ENCODE assay signal across 8 mouse cellular contexts in the genomic region with DNA sequence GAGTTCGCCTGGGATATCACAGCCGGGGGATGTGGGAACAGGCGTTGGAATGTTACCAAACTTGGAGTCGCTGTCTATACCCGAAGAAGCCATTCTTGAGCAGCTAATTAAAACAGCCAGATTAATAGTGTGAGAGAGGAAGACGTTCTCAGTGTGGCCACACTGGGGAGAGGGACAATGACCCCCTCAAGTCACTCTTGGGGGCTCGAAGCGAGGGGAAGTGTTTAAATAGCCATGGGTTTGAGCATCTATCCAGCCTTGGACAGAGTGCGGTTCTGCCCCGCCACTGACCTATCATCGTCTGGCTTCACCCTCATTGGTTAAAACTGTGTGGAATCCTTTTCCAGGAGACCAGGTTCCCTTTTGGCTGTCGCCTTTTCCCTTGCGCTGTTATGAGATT. TPM values are rescaled to one million over a fixed set of nuclear protein-coding genes. Genes with fewer than 3 reads are reported as not detected.
DNase-seq lines count a peak whose midpoint lies in the region; ATAC-seq and TF ChIP-seq lines count a peak whose summit lies in the region.

No protein-coding gene starts in this region.

- peak overlapping the region; percentile 43 for H3K4me2 ChIP-seq in lung, postnatal 0 days (replicated peaks; ENCODE audit: low read depth, low read length)
- peak overlapping the region; percentile 43; the same call in 1 of the 2 replicates for H3K4me2 ChIP-seq in forebrain, embryonic 12.5 days
- peak overlapping the region; percentile 45; the same call in 1 of the 2 replicates for H3K4me2 ChIP-seq in limb, embryonic 11.5 days (ENCODE audit: low read depth, severe bottlenecking)
- H3K4me2 ChIP-seq in neural tube, embryonic 15.5 days = peak overlapping the region; percentile 48

- 4% methylated on average over 13 of the region's 13 CpGs for WGBS in lung, postnatal 0 days
- 31% methylated on average over 13 of the region's 13 CpGs for WGBS in forebrain, embryonic 12.5 days
- WGBS in limb, embryonic 11.5 days = 26% methylated on average over 13 of the region's 13 CpGs
- WGBS in neural tube, embryonic 15.5 days = 22% methylated on average over 13 of the region's 13 CpGs

- TF ChIP-seq CTCF in lung, postnatal 0 days (IDR thresholded peaks at IDR 0.05) = no peak

- H3K27ac ChIP-seq in lung, postnatal 0 days (ENCODE audit: low read length) = peak overlapping the region; percentile 83
- peak overlapping the region; percentile 76 for H3K27ac ChIP-seq in forebrain, embryonic 12.5 days
- peak overlapping the region; percentile 94 for H3K27ac ChIP-seq in limb, embryonic 11.5 days (replicated peaks; ENCODE audit: low read depth, low read length)
- H3K27ac ChIP-seq in neural tube, embryonic 15.5 days (replicated peaks) = peak overlapping the region; percentile 78

- H3K9ac ChIP-seq in lung, postnatal 0 days (replicated peaks; ENCODE audit: low read depth) = peak overlapping the region; percentile 0; the same call in 1 of the 2 replicates
- H3K9ac ChIP-seq in forebrain, embryonic 12.5 days = 0 out of 2 replicates have a peak overlapping the region, but pooled peaks have one; percentile 40
- no peak overlapping the region for H3K9ac ChIP-seq in limb, embryonic 11.5 days (ENCODE audit: low read length)
- 0 out of 2 replicates have a peak overlapping the region, but pooled peaks have one; percentile 17 for H3K9ac ChIP-seq in neural tube, embryonic 15.5 days (replicated peaks)

- no peaks in the 10 kb centered on the region for H3K27me3 ChIP-seq in lung, postnatal 0 days (replicated peaks; ENCODE audit: insufficient read depth, low read length)
- peaks cover 7% of the 10 kb centered on the region; the same call in 1 of the 2 replicates for H3K27me3 ChIP-seq in forebrain, embryonic 12.5 days
- no peaks in the 10 kb centered on the region for H3K27me3 ChIP-seq in limb, embryonic 11.5 days (ENCODE audit: control insufficient read depth, insufficient read depth, low read length)
- no peaks in the 10 kb centered on the region for H3K27me3 ChIP-seq in neural tube, embryonic 15.5 days (replicated peaks)

- H3K4me3 ChIP-seq in lung, postnatal 0 days (ENCODE audit: low read depth, low read length) = no peak overlapping the region
- H3K4me3 ChIP-seq in forebrain, embryonic 12.5 days (replicated peaks) = no peak overlapping the region
- H3K4me3 ChIP-seq in limb, embryonic 11.5 days (ENCODE audit: low read depth, low read length) = no peak overlapping the region
- H3K4me3 ChIP-seq in neural tube, embryonic 15.5 days (replicated peaks) = no peak overlapping the region

- no peaks in the 10 kb centered on the region for H3K36me3 ChIP-seq in lung, postnatal 0 days (ENCODE audit: insufficient read depth, low read length)
- no peaks in the 10 kb centered on the region for H3K36me3 ChIP-seq in forebrain, embryonic 12.5 days (replicated peaks)
- no peaks in the 10 kb centered on the region; the same call in 1 of the 2 replicates for H3K36me3 ChIP-seq in limb, embryonic 11.5 days (ENCODE audit: control insufficient read depth, insufficient read depth, low read length)
- no peaks in the 10 kb centered on the region for H3K36me3 ChIP-seq in neural tube, embryonic 15.5 days

- ATAC-seq in lung, postnatal 0 days = no peak
- ATAC-seq in forebrain, embryonic 12.5 days (ENCODE audit: low FRiP score) = no peak
- no peak for ATAC-seq in limb, embryonic 11.5 days (ENCODE audit: insufficient number of reproducible peaks, low FRiP score, low TSS enrichment, low read depth)
- ATAC-seq in neural tube, embryonic 15.5 days (ENCODE audit: low FRiP score) = no peak
- ATAC-seq in cerebellum, adult (ENCODE audit: insufficient number of reproducible peaks, low FRiP score, low TSS enrichment) = no peak

- H3K4me1 ChIP-seq in lung, postnatal 0 days (ENCODE audit: insufficient read depth, low read depth, low read length) = peaks cover 34% of the 10 kb centered on the region
- peaks cover 58% of the 10 kb centered on the region for H3K4me1 ChIP-seq in forebrain, embryonic 12.5 days
- H3K4me1 ChIP-seq in limb, embryonic 11.5 days (ENCODE audit: control insufficient read depth, insufficient read depth, low read length) = peaks cover 70% of the 10 kb centered on the region
- H3K4me1 ChIP-seq in neural tube, embryonic 15.5 days = peaks cover 88% of the 10 kb centered on the region

- H3K9me3 ChIP-seq in lung, postnatal 0 days (ENCODE audit: low read length) = no peaks in the 10 kb centered on the region
- H3K9me3 ChIP-seq in forebrain, embryonic 12.5 days = no peaks in the 10 kb centered on the region
- no peaks in the 10 kb centered on the region for H3K9me3 ChIP-seq in limb, embryonic 11.5 days (ENCODE audit: control insufficient read depth, low read length)
- no peaks in the 10 kb centered on the region for H3K9me3 ChIP-seq in neural tube, embryonic 15.5 days (replicated peaks)

- DNase-seq in lung, postnatal 0 days (ENCODE audit: low spot score) = no peak
- no peak for DNase-seq in lung, adult 18-20 months
- peak; percentile 44 for DNase-seq in limb, embryonic 11.5 days (ENCODE audit: low spot score)
- no peak for DNase-seq in right cerebral cortex, postnatal 4 days
- DNase-seq in cerebellum, adult 11-12 months = no peak

- TF ChIP-seq EP300 in lung, postnatal 0 days (IDR thresholded peaks at IDR 0.05) = no peak

RNA-seq across cellular contexts. Expression of gene Gm21969, which starts 4.6 kb away (rescaled TPM):
- polyA plus RNA-seq in lung, postnatal 0 days (2015; fragmentation: Nextera tagmentation; extraction: Ambion mirVana) = not detected in 2 replicates
- not detected in 2 replicates for polyA plus RNA-seq in forebrain, embryonic 12.5 days (2016; fragmentation: Nextera tagmentation; extraction: Ambion mirVana)
- polyA plus RNA-seq in limb, embryonic 11.5 days (2014; fragmentation: Nextera tagmentation; extraction: Ambion mirVana) = not detected in 2 replicates
- polyA plus RNA-seq in neural tube, embryonic 15.5 days (2015; fragmentation: Nextera tagmentation; extraction: Ambion mirVana) = not detected in 2 replicates

RNA-seq across cellular contexts. Expression of gene Aldh4a1, which starts 24.3 kb away (rescaled TPM):
- polyA plus RNA-seq in lung, postnatal 0 days (2015; fragmentation: Nextera tagmentation; extraction: Ambion mirVana) = 13.4 and 19.7 TPM in 2 replicates
- polyA plus RNA-seq in forebrain, embryonic 12.5 days (2016; fragmentation: Nextera tagmentation; extraction: Ambion mirVana) = 19.0 and 19.3 TPM in 2 replicates
- 15.4 and 17.0 TPM in 2 replicates for polyA plus RNA-seq in limb, embryonic 11.5 days (2014; fragmentation: Nextera tagmentation; extraction: Ambion mirVana)
- 29.5 and 34.9 TPM in 2 replicates for polyA plus RNA-seq in neural tube, embryonic 15.5 days (2015; fragmentation: Nextera tagmentation; extraction: Ambion mirVana)

RNA-seq across cellular contexts. Expression of gene Tas1r2, which starts 55.0 kb away (rescaled TPM):
- not detected in 2 replicates for polyA plus RNA-seq in lung, postnatal 0 days (2015; fragmentation: Nextera tagmentation; extraction: Ambion mirVana)
- not detected in 2 replicates for polyA plus RNA-seq in forebrain, embryonic 12.5 days (2016; fragmentation: Nextera tagmentation; extraction: Ambion mirVana)
- polyA plus RNA-seq in limb, embryonic 11.5 days (2014; fragmentation: Nextera tagmentation; extraction: Ambion mirVana) = not detected in 2 replicates
- not detected in 2 replicates for polyA plus RNA-seq in neural tube, embryonic 15.5 days (2015; fragmentation: Nextera tagmentation; extraction: Ambion mirVana)
